Mouse (Mus musculus): ENCODE results near the gene Nxf1. TPM values are rescaled to one million over a fixed set of nuclear protein-coding genes. Genes with fewer than 3 reads are reported as not detected.
"Not testable (repeated sequence)": the region's sequence is repeated elsewhere in the genome, so short reads cannot be mapped to it uniquely, and the experiment has no call there.

Nxf1 gene
- total RNA-seq, 4 experiments from 2014 or later, result 102 to 164 (median 148) TPM

GRCm38 (mm10) chr19:8724392-8724791 lies 32.5 kb upstream of the Nxf1 start:
- DNase-seq, result no peak

GRCm38 (mm10) chr19:8725081-8725613 lies 31.7 kb upstream of the Nxf1 start:
- DNase-seq, result no peak

GRCm38 (mm10) chr19:8726609-8727390 lies 30.1 kb upstream of the Nxf1 start:
- DNase-seq, result no peak

GRCm38 (mm10) chr19:8727495-8728114 lies 29.3 kb upstream of the Nxf1 start:
- no peak for DNase-seq

GRCm38 (mm10) chr19:8728335-8729099 lies 28.4 kb upstream of the Nxf1 start:
- DNase-seq, result not testable (repeated sequence)

GRCm38 (mm10) chr19:8734334-8734733 lies 22.5 kb upstream of the Nxf1 start:
- no peak for DNase-seq

- peak; percentile 83 for DNase-seq
Observed at GRCm38 (mm10) chr19:8735389-8736159, 21.3 kb upstream of the Nxf1 start, which contains the start of gene Wdr74. TSS of gene Wdr74 (plus strand) at chr19:8735827.

- DNase-seq, result no peak
Observed at GRCm38 (mm10) chr19:8736160-8736467, 20.8 kb upstream of the Nxf1 start.

GRCm38 (mm10) chr19:8738911-8739310 lies 18.0 kb upstream of the Nxf1 start:
- no peak for DNase-seq

GRCm38 (mm10) chr19:8739646-8740045 lies 17.2 kb upstream of the Nxf1 start:
- no peak for DNase-seq

GRCm38 (mm10) chr19:8740603-8741002 lies 16.3 kb upstream of the Nxf1 start, which contains the start of gene 1700092M07Rik:
TSS of gene 1700092M07Rik (plus strand) at chr19:8740718.
- DNase-seq, result no peak

- DNase-seq, result peak; percentile 96
Observed at GRCm38 (mm10) chr19:8741243-8741869, 15.5 kb upstream of the Nxf1 start, which contains the start of gene Stx5a. TSS of gene Stx5a (plus strand) at chr19:8741413.

- no peak for DNase-seq
Observed at GRCm38 (mm10) chr19:8742176-8742575, 14.7 kb upstream of the Nxf1 start.

GRCm38 (mm10) chr19:8745382-8745781 lies 11.5 kb upstream of the Nxf1 start:
- no peak for DNase-seq

GRCm38 (mm10) chr19:8747368-8747767 lies 9.5 kb upstream of the Nxf1 start:
- DNase-seq, result no peak

GRCm38 (mm10) chr19:8755652-8756051 lies 1.2 kb upstream of the Nxf1 start:
- no peak for DNase-seq

GRCm38 (mm10) chr19:8757471-8757998 lies 662 bp downstream of the Nxf1 start:
- DNase-seq, result no peak

GRCm38 (mm10) chr19:8758899-8759298 lies 2.0 kb downstream of the Nxf1 start:
- no peak for DNase-seq

- DNase-seq, result no peak
Observed at GRCm38 (mm10) chr19:8760757-8761156, 3.9 kb downstream of the Nxf1 start.

GRCm38 (mm10) chr19:8763276-8763675 lies 6.4 kb downstream of the Nxf1 start:
- no peak for DNase-seq

- DNase-seq, result no peak
Observed at GRCm38 (mm10) chr19:8765562-8765961, 8.7 kb downstream of the Nxf1 start.

All from adrenal gland, adult 8-10 months (tissue).